Mouse (Mus musculus): Measurements from ENCODE around the gene Ndufb11. TPM values are rescaled to one million over a fixed set of nuclear protein-coding genes. Genes with fewer than 3 reads are reported as not detected.

Gene Ndufb11
- polyA plus RNA-seq (2017; shearing (Covaris generic)), result 100 to 1,000 TPM; 152 to 161 TPM

GRCm38 (mm10) chrX:20617176-20617902 is at the start of gene Ndufb11, which contains the start of gene Rbm10:
Gene Ndufb11 (minus strand): TSS chrX:20617619.
Gene Rbm10 (plus strand): TSS chrX:20617503.

GRCm38 (mm10) chrX:20658026-20658652 is 40.7 kb upstream of the Ndufb11 start, which contains the start of gene Uba1:
Gene Uba1 (plus strand): TSS chrX:20658326.

Other genes starting within 250 kb of the Ndufb11 start
- gene Jade3, start 191.9 kb downstream of the Ndufb11 start, polyA plus RNA-seq (2017; shearing (Covaris generic)), result 1 to 10 TPM; 1.5 to 2.3 TPM
- not detected for gene Rgn, start 67.8 kb downstream of the Ndufb11 start, polyA plus RNA-seq (2017; shearing (Covaris generic))
- 10 to 100 TPM; 58.5 to 72.9 TPM for gene Rbm10, start 116 bp downstream of the Ndufb11 start, polyA plus RNA-seq (2017; shearing (Covaris generic))
- gene Uba1, start 40.7 kb upstream of the Ndufb11 start, polyA plus RNA-seq (2017; shearing (Covaris generic)), result 100 to 1,000 TPM; 199 to 219 TPM
- gene Cdk16, start 70.3 kb upstream of the Ndufb11 start, polyA plus RNA-seq (2017; shearing (Covaris generic)), result 100 to 1,000 TPM in 1 of 2 experiments, 10 to 100 TPM in 1; 72.1 to 112 TPM
- 10 to 100 TPM; 16.2 to 22.6 TPM for gene Usp11, start 86.3 kb upstream of the Ndufb11 start, polyA plus RNA-seq (2017; shearing (Covaris generic))
- 100 to 1,000 TPM; 164 to 204 TPM for gene Araf, start 180.2 kb upstream of the Ndufb11 start, polyA plus RNA-seq (2017; shearing (Covaris generic))

Data from inflammation-experienced regulatory T-cells (primary cell).